Mouse (Mus musculus) cerebellum, adult 2 months (tissue): Measurements from ENCODE around the gene Acot12.

Source experiments
- CTCF ChIP-seq: fragments of 200-500 bp; IDR thresholded peaks from 2 replicates; pipeline ENCODE4 v1.5.1; 2011; ENCODE audit warnings: low read depth, mild to moderate bottlenecking, control low read depth, low read length, moderate library complexity, borderline replicate concordance; ENCODE audit not compliant: insufficient read depth
- POLR2A ChIP-seq: fragments of 200-500 bp; IDR thresholded peaks from 2 replicates; pipeline ENCODE4 v1.6.1; 2011; ENCODE audit warnings: low read length, control low read depth, borderline replicate concordance; ENCODE audit not compliant: insufficient read depth

DNA sequence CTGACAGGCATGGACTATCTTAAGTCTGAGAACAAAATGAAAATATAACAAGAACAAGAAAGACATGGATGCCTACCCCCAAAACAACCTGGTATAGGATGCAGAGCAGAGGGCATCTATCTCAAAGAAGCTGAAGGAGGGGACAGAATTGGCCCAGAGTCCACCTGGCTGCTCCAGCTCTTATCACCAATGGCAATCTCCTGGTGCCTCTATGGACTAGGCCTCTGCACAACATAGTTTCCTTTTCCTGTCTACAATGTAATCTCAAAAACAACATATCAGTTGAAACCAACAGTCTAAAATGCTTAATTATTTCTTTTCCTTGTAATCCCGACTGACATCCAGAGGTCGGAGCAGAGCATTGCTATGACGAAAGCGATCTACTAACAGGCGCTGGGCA is 36.8 kb downstream of the Acot12 start:
- TF ChIP-seq CTCF (no peak), POLR2A (no peak)
